Mouse (Mus musculus) MEL (cell line): Measurements from ENCODE around the gene Emc3. TPM values are rescaled to one million over a fixed set of nuclear protein-coding genes. Genes with fewer than 3 reads are reported as not detected.

Experiments
- DNase-seq: peaks from one replicate; pipeline ENCODE4 v3.0.0; 2011; ENCODE audit warnings: low read depth, low spot score
- H3K27ac ChIP-seq: 2 replicates; pipeline ENCODE4 v1.5.1; 2012; ENCODE audit warnings: low read depth, mild to moderate bottlenecking, control low read depth, low read length, moderate library complexity; ENCODE audit not compliant: control insufficient read depth
- H3K27me3 ChIP-seq, 2 experiments: fragments of 150-350 bp in 1 of 2; sonication (generic) in 1 of 2; 2 replicates each; pipeline ENCODE4 v1.6.1; 2012; ENCODE audit warnings: low read length in 2 of 2, mild to moderate bottlenecking in 2 of 2, improper control_type of control experiment in 1 of 2, moderate library complexity in 1 of 2; ENCODE audit not compliant: insufficient read depth in 2 of 2, control insufficient read depth in 1 of 2
- H3K36me3 ChIP-seq, 2 experiments: 2 replicates each; pipeline ENCODE4 v1.6.1; 2012 to 2014; ENCODE audit warnings: low read length in 2 of 2, improper control_type of control experiment in 1 of 2, inconsistent platforms in 1 of 2, mild to moderate bottlenecking in 1 of 2; ENCODE audit not compliant: insufficient read depth in 2 of 2, control insufficient read depth in 1 of 2
- H3K4me1 ChIP-seq, 2 experiments: fragments of 150-350 bp in 1 of 2; sonication (generic) in 1 of 2; 2 replicates each; pipeline ENCODE4 v1.6.1; 2012; ENCODE audit warnings: low read length in 2 of 2, improper control_type of control experiment in 1 of 2, mild to moderate bottlenecking in 1 of 2; ENCODE audit not compliant: insufficient read depth in 2 of 2, control insufficient read depth in 1 of 2
- H3K4me3 ChIP-seq, 2 experiments: fragments of 150-350 bp in 1 of 2; sonication (generic) in 1 of 2; 2 replicates each; pipeline ENCODE4 v1.5.1; 2012; ENCODE audit warnings: low read depth in 2 of 2, low read length in 2 of 2, mild to moderate bottlenecking in 2 of 2, moderate library complexity in 2 of 2, control low read depth in 1 of 2, improper control_type of control experiment in 1 of 2; ENCODE audit not compliant: control insufficient read depth in 1 of 2, insufficient read depth in 1 of 2
- H3K79me2 ChIP-seq: 2 replicates; pipeline ENCODE4 v1.6.1; 2012; ENCODE audit warnings: mild to moderate bottlenecking, low read length, moderate library complexity; ENCODE audit not compliant: control insufficient read depth, poor library complexity, insufficient read depth
- H3K9ac ChIP-seq: 2 replicates; pipeline ENCODE4 v1.6.1; 2012; ENCODE audit warnings: low read depth, mild to moderate bottlenecking, control low read depth, low read length, moderate library complexity; ENCODE audit not compliant: control insufficient read depth, poor library complexity, severe bottlenecking
- H3K9me3 ChIP-seq: fragments of 150-350 bp; sonication (generic); replicated peaks from 2 replicates; pipeline ENCODE4 v1.6.1; 2012; ENCODE audit warnings: mild to moderate bottlenecking, low read length, improper control_type of control experiment, moderate library complexity; ENCODE audit not compliant: insufficient read depth
- BHLHE40 ChIP-seq: IDR thresholded peaks from 2 replicates; pipeline ENCODE4 v1.6.1; 2012; ENCODE audit warnings: low read depth, mild to moderate bottlenecking, inconsistent platforms, low read length, improper control_type of control experiment, borderline replicate concordance
- ELF1 ChIP-seq: IDR thresholded peaks from 2 replicates; pipeline ENCODE4 v1.6.1; 2014; ENCODE audit warnings: low read depth, mild to moderate bottlenecking, inconsistent platforms, low read length, improper control_type of control experiment, moderate library complexity
- EP300 ChIP-seq, 2 experiments: IDR thresholded peaks; 2 replicates each; pipeline ENCODE4 v1.6.1; 2011; ENCODE audit warnings: improper control_type of control experiment in 2 of 2, low read length in 2 of 2, low read depth in 1 of 2, mild to moderate bottlenecking in 1 of 2
- ETS1 ChIP-seq: IDR thresholded peaks from 2 replicates; pipeline ENCODE4 v1.6.1; 2012; ENCODE audit warnings: low read depth, mild to moderate bottlenecking, inconsistent platforms, low read length, improper control_type of control experiment, moderate library complexity
- GATA1 ChIP-seq: IDR thresholded peaks from 2 replicates; pipeline ENCODE4 v1.6.1; 2011; ENCODE audit warnings: low read depth, low read length, improper control_type of control experiment
- JUND ChIP-seq: IDR thresholded peaks from 2 replicates; pipeline ENCODE4 v1.6.1; 2011; ENCODE audit warnings: low read depth, mild to moderate bottlenecking, improper control_type of control experiment, low read length
- KAT2A ChIP-seq: conservative IDR thresholded peaks from 2 replicates; pipeline ENCODE4 v1.6.1; 2012; ENCODE audit warnings: low read depth, low read length, improper control_type of control experiment, inconsistent platforms
- MAX ChIP-seq: IDR thresholded peaks from 2 replicates; pipeline ENCODE4 v1.6.1; 2011; ENCODE audit warnings: low read length, improper control_type of control experiment
- MAZ ChIP-seq: IDR thresholded peaks from 2 replicates; pipeline ENCODE4 v1.6.1; 2012; ENCODE audit warnings: low read depth, mild to moderate bottlenecking, inconsistent platforms, low read length, improper control_type of control experiment
- MEF2A ChIP-seq: IDR thresholded peaks from 2 replicates; pipeline ENCODE4 v1.6.1; 2014; ENCODE audit warnings: low read depth, mild to moderate bottlenecking, inconsistent platforms, low read length, improper control_type of control experiment; ENCODE audit not compliant: poor library complexity, insufficient replicate concordance, severe bottlenecking; ENCODE audit errors: extremely low read depth
- MXI1 ChIP-seq: IDR thresholded peaks from 2 replicates; pipeline ENCODE4 v1.6.1; 2011; ENCODE audit warnings: mild to moderate bottlenecking, low read depth, low read length, improper control_type of control experiment
- NELFE ChIP-seq: IDR thresholded peaks from 2 replicates; pipeline ENCODE4 v1.6.1; 2011; ENCODE audit warnings: low read depth, low read length, improper control_type of control experiment
- RCOR1 ChIP-seq: IDR thresholded peaks from 2 replicates; pipeline ENCODE4 v1.6.1; 2012; ENCODE audit warnings: low read depth, mild to moderate bottlenecking, inconsistent platforms, low read length, improper control_type of control experiment
- SIN3A ChIP-seq: IDR thresholded peaks from 2 replicates; pipeline ENCODE4 v1.6.1; 2012; ENCODE audit warnings: low read length, improper control_type of control experiment, inconsistent platforms
- TAL1 ChIP-seq: IDR thresholded peaks from 2 replicates; pipeline ENCODE4 v1.6.1; 2012; ENCODE audit warnings: mild to moderate bottlenecking, inconsistent platforms, low read length, moderate library complexity, mixed read lengths
- TBP ChIP-seq: IDR thresholded peaks from 2 replicates; pipeline ENCODE4 v1.8.0; 2011; ENCODE audit warnings: low read depth, low read length, improper control_type of control experiment
- USF2 ChIP-seq, 2 experiments: IDR thresholded peaks; 2 replicates each; pipeline ENCODE4 v1.6.1; 2011 to 2012; ENCODE audit warnings: improper control_type of control experiment in 2 of 2, low read length in 2 of 2, borderline replicate concordance in 1 of 2, inconsistent platforms in 1 of 2, low read depth in 1 of 2, mild to moderate bottlenecking in 1 of 2; ENCODE audit not compliant: insufficient read depth in 1 of 2
- ZKSCAN1 ChIP-seq: IDR thresholded peaks from 2 replicates; pipeline ENCODE4 v1.6.1; 2012; ENCODE audit warnings: low read depth, mild to moderate bottlenecking, inconsistent platforms, low read length, improper control_type of control experiment, moderate library complexity
- ZMIZ1 ChIP-seq: IDR thresholded peaks from 2 replicates; pipeline ENCODE4 v1.6.1; 2012; ENCODE audit warnings: low read depth, mild to moderate bottlenecking, inconsistent platforms, low read length, improper control_type of control experiment, moderate library complexity
- polyA plus RNA-seq, 2 experiments: library from polyadenylated mRNA; stranded (reverse) in 1 of 2; unstranded in 1 of 2; fragments of >175 nt in 1 of 2; fragments of >200 nt in 1 of 2; gene quantifications; 2 replicates each; pipeline versions ENCODE4 v1.2.1 to v1.2.4; 2012; ENCODE audit warnings: low replicate concordance in 2 of 2, low read depth in 1 of 2; ENCODE audit not compliant: insufficient read length in 2 of 2, insufficient read depth in 1 of 2, missing spikeins in 1 of 2
- total RNA-seq: library from RNA; depleted of rRNA; stranded (reverse); fragments of 300-350 nt; gene quantifications from 2 replicates; pipeline ENCODE4 v1.2.3, GENCODE M21; 2012

Gene Emc3
- total and polyA plus RNA-seq, 3 experiments: 62.3 to 172 (median 73.1) TPM

DNA sequence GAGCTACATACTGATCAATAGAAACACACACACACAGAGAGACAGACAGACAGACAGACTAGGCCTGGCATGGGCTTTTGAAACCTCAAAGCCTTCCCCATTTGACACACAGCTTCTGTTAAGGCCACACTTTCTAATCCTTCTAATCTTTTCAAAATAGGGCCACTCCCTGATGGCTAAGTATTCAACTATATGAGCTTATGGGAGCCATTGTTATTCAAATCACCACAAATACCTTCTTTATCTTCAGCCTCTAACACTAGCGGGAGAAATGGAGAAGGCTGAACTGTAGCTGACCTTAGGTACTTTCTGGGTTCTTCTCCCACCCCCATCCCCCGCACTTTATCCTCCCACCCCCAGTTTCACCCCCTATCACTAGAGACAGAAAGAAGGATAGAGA, 28.7 kb downstream of the Emc3 start:
- TF ChIP-seq ZKSCAN1: no peak
- no peak for TF ChIP-seq BHLHE40
- no peak for TF ChIP-seq NELFE
- no peak for TF ChIP-seq SIN3A
- no peak for TF ChIP-seq RCOR1
- TF ChIP-seq ELF1: no peak
- no peak for TF ChIP-seq MAX
- no peak for TF ChIP-seq EP300 (IDR thresholded peaks at IDR 0.05; ENCODE audit: low read depth in 1 of 2, low read length in 2 of 2)
- no peak for TF ChIP-seq JUND
- no peak for TF ChIP-seq ETS1
- no peak for TF ChIP-seq MXI1
- no peak for TF ChIP-seq USF2 (IDR thresholded peaks at IDR 0.05; ENCODE audit: borderline replicate concordance in 1 of 2, insufficient read depth in 1 of 2, low read depth in 1 of 2, low read length in 2 of 2)
- no peak for TF ChIP-seq TBP
- TF ChIP-seq MEF2A: no peak
- TF ChIP-seq GATA1: no peak
- Histone ChIP-seq H3K79me2 (no peaks in the 10 kb centered on the region), H3K4me1 (peaks cover 2 to 3% of the 10 kb centered on the region in 2 experiments; a peak in 3 of 4 replicates), H3K27me3 (no peaks in the 10 kb centered on the region), H3K27ac (no peak overlapping the region), H3K4me3 (no peak overlapping the region), H3K9ac (no peak overlapping the region), H3K36me3 (peaks cover 0 to 6% of the 10 kb centered on the region in 2 experiments; a peak in 2 of 4 replicates), H3K9me3 (no peaks in the 10 kb centered on the region)
- DNase-seq: no peak

DNA sequence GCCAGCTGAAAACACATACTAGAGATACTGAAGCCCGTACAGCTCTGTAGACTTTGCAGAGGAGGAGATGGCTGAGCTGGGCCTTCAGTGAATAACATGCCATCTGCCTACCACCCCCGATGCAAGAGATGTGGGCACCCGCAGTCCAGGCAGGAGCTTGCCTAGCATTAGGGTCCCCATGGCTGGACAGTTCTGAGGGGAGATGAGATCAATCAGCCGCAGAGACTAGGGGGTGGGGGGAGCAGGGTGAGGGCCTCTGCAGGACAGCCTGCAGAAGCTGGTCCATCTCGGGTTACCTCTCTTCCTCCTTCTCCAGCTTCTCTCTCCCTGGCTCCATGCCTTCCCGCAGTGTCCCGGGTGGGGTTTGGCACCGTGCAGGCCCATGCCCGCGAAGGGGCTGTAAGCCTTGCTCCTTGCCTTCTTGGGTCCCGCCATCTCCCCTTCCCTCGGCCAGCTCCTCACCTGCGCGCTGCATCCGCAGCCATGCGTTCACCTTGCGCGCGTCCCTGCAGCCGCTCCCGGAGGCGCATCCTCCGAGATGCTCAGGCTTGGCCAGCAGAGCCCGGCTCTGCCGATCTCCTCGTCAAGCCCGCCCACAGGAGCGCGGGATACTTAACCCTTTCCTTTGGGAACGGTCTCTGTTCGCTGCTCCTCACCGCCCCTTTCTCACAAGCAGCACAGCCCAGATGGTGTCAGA, 29.9 kb downstream of the Emc3 start, which contains the start of gene Prrt3:
Prrt3 (minus strand) TSS at position 544 of the 697 bp plus-strand sequence.
- Histone ChIP-seq H3K27me3 (no peaks in the 10 kb centered on the region), H3K27ac (no peak within 1 kb of the TSS), H3K36me3 (peaks cover 0 to 6% of the 10 kb centered on the region in 2 experiments; a peak in 2 of 4 replicates), H3K4me1 (peaks cover 2 to 3% of the 10 kb centered on the region in 2 experiments; a peak in 3 of 4 replicates), H3K4me3 (no peak within 1 kb of the TSS), H3K79me2 (no peaks in the 10 kb centered on the region), H3K9me3 (no peaks in the 10 kb centered on the region), H3K9ac (no peak within 1 kb of the TSS)
- DNase-seq: no peak
- TF ChIP-seq SIN3A: no peak
- TF ChIP-seq ZMIZ1: no peak
- no peak for TF ChIP-seq KAT2A
- no peak for TF ChIP-seq MXI1
- TF ChIP-seq TAL1: no peak
- TF ChIP-seq MAZ: no peak
